14 mouse cellular contexts compared by ENCODE assay signal in genomic region chr6:29079291-29079690, GRCm38 (mm10). TPM values are rescaled to one million over a fixed set of nuclear protein-coding genes. Genes with fewer than 3 reads are reported as not detected.
DNase-seq lines count a peak whose midpoint lies in the region; ATAC-seq and TF ChIP-seq lines count a peak whose summit lies in the region.
"Had no signal": no experiment of that assay in that cellular context is flagged by ENCODE, and none has a peak within 500 bp of the region (broad histone marks: within the 10 kb centered on the region; RNA-seq: fewer than 3 reads in every experiment).

No protein-coding gene starts in this region.

- no peak; the same call in 1 of the 2 replicates for ATAC-seq in hindbrain, embryonic 15.5 days (ENCODE audit: low FRiP score, low read depth)
- ATAC-seq in forebrain, postnatal 0 days = peak; percentile 91
- ATAC-seq in neural tube, embryonic 15.5 days (ENCODE audit: low FRiP score) = 0 out of 2 replicates have a peak, but pooled peaks have one; percentile 42
- ATAC-seq in megakaryocyte progenitor cell, adult 5-6 weeks (replicated peaks; ENCODE audit: poor library complexity) = no peak
- ATAC-seq: liver, embryonic 12.5 days had no signal

- H3K4me2 ChIP-seq in hindbrain, embryonic 15.5 days = no peak overlapping the region
- no peak overlapping the region for H3K4me2 ChIP-seq in forebrain, postnatal 0 days (ENCODE audit: low read depth)
- no peak overlapping the region for H3K4me2 ChIP-seq in neural tube, embryonic 15.5 days
- H3K4me2 ChIP-seq: liver, embryonic 12.5 days; midbrain, embryonic 12.5 days had no signal

- H3K4me3 ChIP-seq in hindbrain, embryonic 15.5 days = no peak overlapping the region
- H3K4me3 ChIP-seq in hindbrain, embryonic 10.5 days = no peak overlapping the region
- no peak overlapping the region for H3K4me3 ChIP-seq in forebrain, postnatal 0 days (ENCODE audit: low read depth, low read length)
- H3K4me3 ChIP-seq in neural tube, embryonic 15.5 days (replicated peaks) = no peak overlapping the region
- no peak overlapping the region for H3K4me3 ChIP-seq in gastrocnemius, adult 2 months
- H3K4me3 ChIP-seq: liver, embryonic 12.5 days; midbrain, embryonic 12.5 days had no signal

- WGBS in hindbrain, embryonic 15.5 days = 61% methylated on average over 4 of the region's 4 CpGs
- 77% methylated on average over 4 of the region's 4 CpGs for WGBS in hindbrain, embryonic 10.5 days
- 31% methylated on average over 4 of the region's 4 CpGs for WGBS in forebrain, postnatal 0 days
- WGBS in neural tube, embryonic 15.5 days = 56% methylated on average over 4 of the region's 4 CpGs

- no peaks in the 10 kb centered on the region for H3K27me3 ChIP-seq in hindbrain, embryonic 15.5 days
- no peaks in the 10 kb centered on the region for H3K27me3 ChIP-seq in hindbrain, embryonic 10.5 days (ENCODE audit: insufficient read depth, poor library complexity, severe bottlenecking)
- no peaks in the 10 kb centered on the region for H3K27me3 ChIP-seq in forebrain, postnatal 0 days (ENCODE audit: insufficient read depth, low read length)
- no peaks in the 10 kb centered on the region for H3K27me3 ChIP-seq in neural tube, embryonic 15.5 days (replicated peaks)
- H3K27me3 ChIP-seq: liver, embryonic 12.5 days; midbrain, embryonic 12.5 days had no signal

- H3K36me3 ChIP-seq in hindbrain, embryonic 15.5 days = no peaks in the 10 kb centered on the region
- H3K36me3 ChIP-seq in hindbrain, embryonic 10.5 days = no peaks in the 10 kb centered on the region
- no peaks in the 10 kb centered on the region for H3K36me3 ChIP-seq in forebrain, postnatal 0 days (ENCODE audit: insufficient read depth)
- no peaks in the 10 kb centered on the region for H3K36me3 ChIP-seq in neural tube, embryonic 15.5 days
- H3K36me3 ChIP-seq: liver, embryonic 12.5 days; midbrain, embryonic 12.5 days had no signal

- intact Hi-C loops in gastrocnemius, adult 2 months (cut with DNase I) = no loop called here

- H3K4me1 ChIP-seq in hindbrain, embryonic 15.5 days (replicated peaks) = no peaks in the 10 kb centered on the region; the same call in 1 of the 2 replicates
- no peaks in the 10 kb centered on the region; the same call in 1 of the 2 replicates for H3K4me1 ChIP-seq in hindbrain, embryonic 10.5 days (replicated peaks)
- peaks cover 6% of the 10 kb centered on the region; the same call in 1 of the 2 replicates for H3K4me1 ChIP-seq in forebrain, postnatal 0 days (ENCODE audit: insufficient read depth)
- H3K4me1 ChIP-seq in neural tube, embryonic 15.5 days = peaks cover 5% of the 10 kb centered on the region; the same call in 1 of the 2 replicates
- H3K4me1 ChIP-seq: liver, embryonic 12.5 days; midbrain, embryonic 12.5 days had no signal

- DNase-seq in hindbrain, embryonic 10.5 days (ENCODE audit: low spot score) = no peak
- DNase-seq in forebrain, postnatal 0 days = peak; percentile 85
- peak; percentile 70 to 73 for DNase-seq in layer of hippocampus, adult 8-10 months (ENCODE audit: low spot score in 2 of 2)
- DNase-seq in gastrocnemius, adult 2 months = no peak
- DNase-seq in adrenal gland, postnatal 36 days = no peak
- DNase-seq: cerebellum, postnatal 36 days; gastrocnemius, postnatal 10 days had no signal

- no peak for TF ChIP-seq CTCF in forebrain, postnatal 0 days (IDR thresholded peaks at IDR 0.05; ENCODE audit: low read depth)
- TF ChIP-seq CTCF in gastrocnemius, adult 2 months (IDR thresholded peaks at IDR 0.05) = no peak

- no peak overlapping the region for H3K9ac ChIP-seq in hindbrain, embryonic 15.5 days
- H3K9ac ChIP-seq in forebrain, postnatal 0 days = no peak overlapping the region
- H3K9ac ChIP-seq in neural tube, embryonic 15.5 days (replicated peaks) = no peak overlapping the region
- H3K9ac ChIP-seq: liver, embryonic 12.5 days; midbrain, embryonic 12.5 days had no signal

- peak overlapping the region; percentile 31 for H3K27ac ChIP-seq in hindbrain, embryonic 15.5 days (replicated peaks)
- H3K27ac ChIP-seq in hindbrain, embryonic 10.5 days = no peak overlapping the region
- H3K27ac ChIP-seq in forebrain, postnatal 0 days (ENCODE audit: low read depth, low read length) = 0 out of 2 replicates have a peak overlapping the region, but pooled peaks have one; percentile 29
- no peak overlapping the region for H3K27ac ChIP-seq in neural tube, embryonic 15.5 days (replicated peaks)
- no peak overlapping the region for H3K27ac ChIP-seq in gastrocnemius, adult 2 months
- H3K27ac ChIP-seq: liver, embryonic 12.5 days; midbrain, embryonic 12.5 days had no signal

- no peaks in the 10 kb centered on the region for H3K9me3 ChIP-seq in hindbrain, embryonic 15.5 days
- no peaks in the 10 kb centered on the region for H3K9me3 ChIP-seq in hindbrain, embryonic 10.5 days
- H3K9me3 ChIP-seq in forebrain, postnatal 0 days (ENCODE audit: low read length) = no peaks in the 10 kb centered on the region
- H3K9me3 ChIP-seq in neural tube, embryonic 15.5 days (replicated peaks) = no peaks in the 10 kb centered on the region
- H3K9me3 ChIP-seq: liver, embryonic 12.5 days; midbrain, embryonic 12.5 days had no signal

RNA-seq across cellular contexts. Expression of gene Lep, which starts 19.3 kb away (rescaled TPM):
- polyA plus RNA-seq in hindbrain, embryonic 15.5 days (2015; fragmentation: Nextera tagmentation; extraction: Ambion mirVana) = not detected in 2 replicates
- polyA plus RNA-seq in hindbrain, embryonic 10.5 days (2016; fragmentation: Nextera tagmentation; extraction: Ambion mirVana) = not detected in 2 replicates
- not detected in 2 replicates for total RNA-seq in forebrain, postnatal 0 days (2014; rRNA removed)
- polyA plus RNA-seq in forebrain, postnatal 0 days (2015; fragmentation: Nextera tagmentation; extraction: Ambion mirVana) = not detected in 2 replicates
- not detected for total RNA-seq in layer of hippocampus, adult 8-10 months (2022)
- polyA plus RNA-seq in neural tube, embryonic 15.5 days (2015; fragmentation: Nextera tagmentation; extraction: Ambion mirVana) = not detected in 2 replicates
- not detected in 2 replicates for total RNA-seq in megakaryocyte progenitor cell, adult 5-6 weeks (2015)
- total RNA-seq in megakaryocyte progenitor cell, adult 5-6 weeks (2017) = not detected in 2 replicates
- total RNA-seq in gastrocnemius, adult 2 months (2021) = under 1 TPM; 0.08 to 0.59 TPM
- total RNA-seq in adrenal gland, postnatal 36 days (2021) = 10 to 100 TPM in 1 of 2 experiments, 1 to 10 TPM in 1; 1.5 to 15.6 TPM
- total RNA-seq: CH12.LX had no signal
- polyA plus RNA-seq: liver, embryonic 12.5 days; midbrain, embryonic 12.5 days; small intestine, adult 2 months had no signal

Comparison
In these comparisons a context has a peak if more than half of its experiments do, and no peak if none do; other contexts are left out.
1. H3K27ac ChIP-seq: peak in hindbrain, embryonic 15.5 days (single experiment) and forebrain, postnatal 0 days (single experiment); none in hindbrain, embryonic 10.5 days (single experiment), neural tube, embryonic 15.5 days (single experiment) and gastrocnemius, adult 2 months (single experiment).
2. ATAC-seq: peak in forebrain, postnatal 0 days (single experiment) and neural tube, embryonic 15.5 days (single experiment); none in hindbrain, embryonic 15.5 days (single experiment) and megakaryocyte progenitor cell, adult 5-6 weeks (single experiment).
3. DNase-seq: peak in forebrain, postnatal 0 days (single experiment) and layer of hippocampus, adult 8-10 months (2 of 2); none in hindbrain, embryonic 10.5 days (single experiment), gastrocnemius, adult 2 months (single experiment) and adrenal gland, postnatal 36 days (0 of 2).